Mouse (Mus musculus) forebrain, embryonic 12.5 days (tissue): Measurements from ENCODE around the gene Glce. TPM values are rescaled to one million over a fixed set of nuclear protein-coding genes. Genes with fewer than 3 reads are reported as not detected.
A peak's percentile ranks its signal among the peaks of the same experiment; 100 is the strongest.

Source experiments
- ATAC-seq: fragments of 200-750 bp; cut with Nextera tagmentation; 2 replicates; pipeline ENCODE4 v1.8.0; 2017; ENCODE audit warnings: moderate TSS enrichment; ENCODE audit not compliant: low FRiP score
- H3K27ac ChIP-seq: fragments of 300-500 bp; sonication (generic); 2 replicates; pipeline ENCODE4 v1.5.1; 2016; ENCODE audit warnings: mild to moderate bottlenecking
- H3K27me3 ChIP-seq: fragments of 300-500 bp; sonication (generic); 2 replicates; pipeline ENCODE4 v1.6.1; 2016; ENCODE audit warnings: mild to moderate bottlenecking
- H3K36me3 ChIP-seq: fragments of 300-500 bp; sonication (generic); replicated peaks from 2 replicates; pipeline ENCODE4 v1.6.1; 2016; ENCODE audit warnings: mild to moderate bottlenecking
- H3K4me1 ChIP-seq: fragments of 300-500 bp; sonication (generic); 2 replicates; pipeline ENCODE4 v1.6.1; 2016
- H3K4me2 ChIP-seq: fragments of 300-500 bp; sonication (generic); 2 replicates; pipeline ENCODE4 v1.6.1; 2016; ENCODE audit warnings: mild to moderate bottlenecking, moderate library complexity
- H3K4me3 ChIP-seq: fragments of 300-500 bp; sonication (generic); replicated peaks from 2 replicates; pipeline ENCODE4 v1.5.1; 2016; ENCODE audit warnings: mild to moderate bottlenecking
- H3K9ac ChIP-seq: fragments of 300-500 bp; sonication (generic); 2 replicates; pipeline ENCODE4 v1.6.1; 2016; ENCODE audit warnings: mild to moderate bottlenecking
- H3K9me3 ChIP-seq: fragments of 300-500 bp; sonication (generic); 2 replicates; pipeline ENCODE4 v1.6.1; 2016
- WGBS: fragments of 180-500 bp; shearing (Covaris S2); methylation state at CpG from one replicate; pipeline ENCODE4 v1.1.7; 2016; 5-methylcytosine and 5-hydroxymethylcytosine counted together
- polyA plus RNA-seq: library from polyadenylated mRNA; unstranded; fragments of >200 nt; fragmentation: Nextera tagmentation; extraction: Ambion mirVana; gene quantifications from 2 replicates; pipeline ENCODE4 v1.2.1, GENCODE M21; 2016

The Glce gene
- polyA plus RNA-seq, 1 experiment from 2014 or later, result 19.6 TPM

- H3K4me2 ChIP-seq, result no peak overlapping the region
- H3K27me3 ChIP-seq, result no peaks in the 10 kb centered on the region; the same call in 1 of the 2 replicates
- no peak for ATAC-seq
- no peaks in the 10 kb centered on the region for H3K36me3 ChIP-seq
- H3K9me3 ChIP-seq, result no peaks in the 10 kb centered on the region
- H3K4me1 ChIP-seq, result peaks cover 6% of the 10 kb centered on the region
- no peak overlapping the region for H3K27ac ChIP-seq
- H3K4me3 ChIP-seq, result no peak overlapping the region
- WGBS, result 94% methylated on average over 2 of the region's 2 CpGs
- H3K9ac ChIP-seq, result no peak overlapping the region
Observed at GRCm38 (mm10) chr9:62152506-62152905, 30.1 kb upstream of the Glce start.

GRCm38 (mm10) chr9:62145198-62145597, 22.7 kb upstream of the Glce start:
- H3K27me3 ChIP-seq, result no peaks in the 10 kb centered on the region
- H3K27ac ChIP-seq, result no peak overlapping the region
- H3K9me3 ChIP-seq, result no peaks in the 10 kb centered on the region
- H3K9ac ChIP-seq, result no peak overlapping the region
- no peak overlapping the region for H3K4me3 ChIP-seq
- H3K4me2 ChIP-seq, result no peak overlapping the region
- no peaks in the 10 kb centered on the region for H3K36me3 ChIP-seq
- whole genome bisulfite sequencing, result 74% methylated on average over 2 of the region's 2 CpGs
- ATAC-seq, result no peak
- no peaks in the 10 kb centered on the region for H3K4me1 ChIP-seq

- Histone ChIP-seq H3K27ac (no peak overlapping the region), H3K4me2 (no peak overlapping the region)
- WGBS, result 70% methylated on average over 7 of the region's 7 CpGs
Observed at GRCm38 (mm10) chr9:62143428-62143827, 21.0 kb upstream of the Glce start.

GRCm38 (mm10) chr9:62139027-62139426, 16.6 kb upstream of the Glce start:
- 63% methylated on average over 7 of the region's 7 CpGs for WGBS
- H3K27ac ChIP-seq, result no peak overlapping the region
- no peak overlapping the region for H3K4me3 ChIP-seq

More at GRCm38 (mm10) chr9:62143428-62143827, 21.0 kb upstream of the Glce start:
- H3K4me1 ChIP-seq, result no peaks in the 10 kb centered on the region
- no peak overlapping the region for H3K9ac ChIP-seq
- ATAC-seq, result no peak
- no peak overlapping the region for H3K4me3 ChIP-seq
- no peaks in the 10 kb centered on the region for H3K27me3 ChIP-seq
- no peaks in the 10 kb centered on the region for H3K36me3 ChIP-seq
- H3K9me3 ChIP-seq, result no peaks in the 10 kb centered on the region

GRCm38 (mm10) chr9:62137259-62137658, 14.8 kb upstream of the Glce start:
- Histone ChIP-seq H3K27me3 (no peaks in the 10 kb centered on the region; the same call in 1 of the 2 replicates), H3K4me3 (no peak overlapping the region), H3K9me3 (no peaks in the 10 kb centered on the region), H3K27ac (peak overlapping the region; percentile 56), H3K4me2 (no peak overlapping the region), H3K4me1 (peaks cover 9% of the 10 kb centered on the region), H3K36me3 (no peaks in the 10 kb centered on the region), H3K9ac (no peak overlapping the region)
- ATAC-seq, result no peak
- 54% methylated on average over 8 of the region's 8 CpGs for WGBS

More at GRCm38 (mm10) chr9:62139027-62139426, 16.6 kb upstream of the Glce start:
- Histone ChIP-seq H3K9ac (no peak overlapping the region), H3K4me1 (peaks cover 9% of the 10 kb centered on the region), H3K27me3 (no peaks in the 10 kb centered on the region), H3K36me3 (no peaks in the 10 kb centered on the region), H3K9me3 (no peaks in the 10 kb centered on the region), H3K4me2 (no peak overlapping the region)
- ATAC-seq, result no peak

GRCm38 (mm10) chr9:62132005-62132782, 9.7 kb upstream of the Glce start:
- Histone ChIP-seq H3K27ac (no peak overlapping the region), H3K9ac (no peak overlapping the region), H3K36me3 (no peaks in the 10 kb centered on the region), H3K27me3 (no peaks in the 10 kb centered on the region; the same call in 1 of the 2 replicates), H3K4me2 (no peak overlapping the region), H3K9me3 (no peaks in the 10 kb centered on the region), H3K4me1 (peaks cover 1% of the 10 kb centered on the region; the same call in 1 of the 2 replicates), H3K4me3 (no peak overlapping the region)
- 85% methylated on average over 4 of the region's 4 CpGs for WGBS
- no peak for ATAC-seq

- Histone ChIP-seq H3K4me2 (no peak overlapping the region), H3K36me3 (no peaks in the 10 kb centered on the region), H3K4me3 (no peak overlapping the region), H3K27me3 (no peaks in the 10 kb centered on the region; the same call in 1 of the 2 replicates), H3K4me1 (no peaks in the 10 kb centered on the region), H3K9ac (no peak overlapping the region), H3K27ac (no peak overlapping the region), H3K9me3 (no peaks in the 10 kb centered on the region)
- ATAC-seq, result no peak
- 93% methylated on average over 5 of the region's 5 CpGs for WGBS
Observed at GRCm38 (mm10) chr9:62130746-62131145, 8.3 kb upstream of the Glce start.

GRCm38 (mm10) chr9:62128056-62128455, 5.6 kb upstream of the Glce start:
- Histone ChIP-seq H3K36me3 (no peaks in the 10 kb centered on the region), H3K9ac (no peak overlapping the region), H3K4me3 (no peak overlapping the region), H3K27me3 (peaks cover 2% of the 10 kb centered on the region; the same call in 1 of the 2 replicates), H3K9me3 (no peaks in the 10 kb centered on the region), H3K4me1 (peaks cover 7% of the 10 kb centered on the region), H3K27ac (no peak overlapping the region), H3K4me2 (no peak overlapping the region)
- no peak for ATAC-seq
- 92% methylated on average over 2 of the region's 2 CpGs for WGBS

- H3K9me3 ChIP-seq, result no peaks in the 10 kb centered on the region
- H3K9ac ChIP-seq, result no peak overlapping the region
- no peak for ATAC-seq
- no peak overlapping the region for H3K4me2 ChIP-seq
- H3K4me3 ChIP-seq, result no peak overlapping the region
- peaks cover 11% of the 10 kb centered on the region for H3K4me1 ChIP-seq
- 73% methylated on average over 5 of the region's 5 CpGs for WGBS
- no peak overlapping the region for H3K27ac ChIP-seq
- 0 out of 2 replicates have a peak, but pooled peaks cover 2% of the 10 kb centered on the region for H3K27me3 ChIP-seq
- H3K36me3 ChIP-seq, result no peaks in the 10 kb centered on the region
Observed at GRCm38 (mm10) chr9:62125986-62126575, 3.6 kb upstream of the Glce start.

GRCm38 (mm10) chr9:62124266-62124665, 1.8 kb upstream of the Glce start:
- H3K36me3 ChIP-seq, result no peaks in the 10 kb centered on the region
- no peaks in the 10 kb centered on the region for H3K9me3 ChIP-seq
- ATAC-seq, result no peak
- WGBS, result 88% methylated on average over 1 of the region's 1 CpGs
- H3K4me3 ChIP-seq, result no peak overlapping the region
- peaks cover 14% of the 10 kb centered on the region for H3K4me1 ChIP-seq
- H3K27me3 ChIP-seq, result 0 out of 2 replicates have a peak, but pooled peaks cover 2% of the 10 kb centered on the region
- H3K27ac ChIP-seq, result no peak overlapping the region
- no peak overlapping the region for H3K9ac ChIP-seq
- H3K4me2 ChIP-seq, result no peak overlapping the region

GRCm38 (mm10) chr9:62123496-62123895, 1.0 kb upstream of the Glce start:
- H3K4me3 ChIP-seq, result peak overlapping the region; percentile 61

GRCm38 (mm10) chr9:62121551-62122447, 656 bp downstream of the Glce start:
- peak; percentile 51 for ATAC-seq
- under 1% methylated on average over 59 of the region's 59 CpGs for WGBS
- 0 out of 2 replicates have a peak, but pooled peaks cover 2% of the 10 kb centered on the region for H3K27me3 ChIP-seq
- peak overlapping the region; percentile 90 for H3K27ac ChIP-seq
- H3K36me3 ChIP-seq, result no peaks in the 10 kb centered on the region
- H3K4me2 ChIP-seq, result peak overlapping the region; percentile 77
- H3K4me1 ChIP-seq, result peaks cover 19% of the 10 kb centered on the region
- H3K4me3 ChIP-seq, result peak overlapping the region; percentile 61
- H3K9ac ChIP-seq, result peak overlapping the region; percentile 89
- no peaks in the 10 kb centered on the region for H3K9me3 ChIP-seq

More at GRCm38 (mm10) chr9:62123496-62123895, 1.0 kb upstream of the Glce start:
- Histone ChIP-seq H3K9me3 (no peaks in the 10 kb centered on the region), H3K4me1 (peaks cover 19% of the 10 kb centered on the region), H3K4me2 (peak overlapping the region; percentile 59), H3K9ac (peak overlapping the region; percentile 56; the same call in 1 of the 2 replicates), H3K27ac (no peak overlapping the region), H3K36me3 (no peaks in the 10 kb centered on the region), H3K27me3 (0 out of 2 replicates have a peak, but pooled peaks cover 2% of the 10 kb centered on the region)
- no peak for ATAC-seq
- 58% methylated on average over 3 of the region's 3 CpGs for WGBS
